Mouse (Mus musculus) left cerebral cortex, postnatal 36 days (tissue): ENCODE measurements around the gene Zfp526. TPM values are rescaled to one million over a fixed set of nuclear protein-coding genes. Genes with fewer than 3 reads are reported as not detected.

Experiments
- DNase-seq, 2 experiments: peaks; one replicate each; pipeline ENCODE4 v3.0.0; 2021 to 2022; ENCODE audit warnings: low spot score in 2 of 2, mixed read lengths in 1 of 2
- intact Hi-C: fragments of 180-260 bp; cut with DNase I; formaldehyde crosslinking; loops from one replicate; pipeline ENCODE4 v1.15.1; 2025
- total RNA-seq, 2 experiments: library from RNA; stranded (reverse); gene quantifications; 2 replicates each; pipeline ENCODE4 v1.2.3; 2021

Gene Zfp526
- total RNA-seq, 2 experiments from 2014 or later = 11.3 to 11.5 TPM

GRCm38 (mm10) chr7:25235526-25235925, 14.3 kb downstream of the Zfp526 start:
- no peak for DNase-seq
- intact Hi-C loops = loop anchor here (10.0 kb wide), 1 partner anchor 221 kb away; no protein-coding TSS in a partner anchor

DNA sequence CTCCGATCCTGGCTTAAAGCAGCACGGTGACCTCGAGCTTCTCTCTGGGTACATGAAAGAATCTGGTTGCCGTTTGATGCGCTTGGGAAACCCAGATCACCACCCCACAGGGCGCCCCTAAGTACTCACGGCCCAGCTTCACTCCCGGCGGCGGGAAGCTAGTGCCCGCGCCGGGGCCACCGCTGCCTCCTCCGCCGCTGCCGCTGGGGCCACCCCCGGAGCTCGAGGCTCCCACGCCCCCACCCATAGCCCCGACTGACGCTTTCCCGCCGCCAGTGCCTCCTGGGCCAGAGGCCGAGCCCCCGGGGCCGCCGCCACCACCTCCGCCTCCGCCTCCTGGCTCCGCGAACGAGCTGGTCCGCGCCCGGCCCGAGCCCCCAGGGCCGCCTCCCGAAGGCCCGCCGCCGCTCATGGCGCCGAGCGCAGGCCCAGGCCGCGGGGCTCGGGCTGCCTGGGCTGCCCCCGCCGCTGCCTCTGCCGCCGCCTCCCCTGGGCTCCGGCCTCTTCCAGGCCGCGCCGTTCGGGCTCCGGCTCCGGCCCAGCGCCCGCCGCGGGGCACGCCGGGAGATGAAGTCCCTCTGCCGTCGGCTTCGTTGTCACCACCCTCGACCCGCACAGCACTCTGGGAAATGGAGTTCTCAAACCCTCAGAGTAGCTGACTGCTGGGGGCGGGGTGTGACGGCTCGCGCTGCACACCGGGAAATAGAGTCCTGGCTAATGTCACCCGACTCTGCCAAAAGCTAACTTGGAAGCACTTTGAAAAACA, 16.2 kb downstream of the Zfp526 start, which contains the start of gene Gsk3a:
Gene Gsk3a, minus strand, starts transcription at position 603 of the 766 bp plus-strand sequence.
- intact Hi-C loops = loop anchor here (10.0 kb wide), 1 partner anchor 223 kb away; no protein-coding TSS in a partner anchor
- peak; percentile 99 for DNase-seq

- intact Hi-C loops = loop anchor here (10.0 kb wide), 1 partner anchor 223 kb away; no protein-coding TSS in a partner anchor
- peak; percentile 95 to 97 for DNase-seq
These were observed 16.9 kb downstream of the Zfp526 start for GRCm38 (mm10) chr7:25238015-25238706.

- DNase-seq = peak; percentile 82 to 86
- intact Hi-C loops = loop anchor here (10.0 kb wide), 1 partner anchor 224 kb away; no protein-coding TSS in a partner anchor
These were observed 17.8 kb downstream of the Zfp526 start for GRCm38 (mm10) chr7:25238829-25239623.

DNA sequence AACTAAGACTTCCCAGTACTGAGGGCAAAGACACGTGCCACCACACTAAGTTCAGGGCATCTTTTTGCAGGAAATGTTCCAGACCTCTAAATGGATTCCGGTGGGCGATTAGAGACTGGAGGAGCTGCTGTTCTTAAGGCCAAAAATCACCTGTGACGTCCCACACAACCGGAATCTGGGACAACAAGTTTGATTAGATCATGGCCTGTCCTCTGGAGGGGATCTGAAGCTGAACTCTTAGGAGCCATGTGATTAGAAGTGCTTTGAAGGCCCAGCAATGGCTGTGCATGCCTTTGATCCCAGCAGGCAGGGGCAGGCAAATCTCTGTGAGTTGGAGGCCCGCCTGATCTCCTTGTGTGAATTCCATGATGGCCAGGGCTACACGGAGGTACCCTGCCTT, 19.4 kb downstream of the Zfp526 start:
- intact Hi-C loops = loop anchor here (1.0 to 5.0 kb wide), 3 partner anchors 38 to 147 kb away; no protein-coding TSS in a partner anchor
- no peak for DNase-seq

DNA sequence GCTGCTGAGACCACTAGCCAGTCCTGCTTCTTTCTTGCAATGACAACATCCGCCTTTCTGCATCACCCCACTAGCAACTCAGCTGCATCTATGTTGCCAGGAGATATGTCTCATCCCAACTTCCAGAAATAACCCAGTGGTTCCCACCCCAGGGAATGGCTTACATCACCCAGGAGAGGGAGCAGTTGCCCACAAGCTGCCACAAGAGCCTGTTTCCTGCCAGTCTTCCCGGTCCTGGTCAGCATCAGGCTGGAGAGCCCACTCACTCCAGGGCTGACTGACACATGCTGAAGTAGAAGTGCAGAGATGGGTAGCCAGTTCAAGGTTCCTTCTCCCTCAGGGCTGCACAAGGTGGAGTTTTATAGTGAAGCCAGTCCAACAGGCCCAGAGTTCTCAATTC, 19.8 kb downstream of the Zfp526 start:
- peak; percentile 79 to 80 for DNase-seq
- intact Hi-C loops = loop anchor here (1.0 to 5.0 kb wide), 3 partner anchors 37 to 146 kb away; no protein-coding TSS in a partner anchor

- DNase-seq = no peak
- intact Hi-C loops = loop anchor here (5.0 kb wide), 1 partner anchor 144 kb away; no protein-coding TSS in a partner anchor
These were observed 22.1 kb downstream of the Zfp526 start for GRCm38 (mm10) chr7:25243361-25243760.

DNA sequence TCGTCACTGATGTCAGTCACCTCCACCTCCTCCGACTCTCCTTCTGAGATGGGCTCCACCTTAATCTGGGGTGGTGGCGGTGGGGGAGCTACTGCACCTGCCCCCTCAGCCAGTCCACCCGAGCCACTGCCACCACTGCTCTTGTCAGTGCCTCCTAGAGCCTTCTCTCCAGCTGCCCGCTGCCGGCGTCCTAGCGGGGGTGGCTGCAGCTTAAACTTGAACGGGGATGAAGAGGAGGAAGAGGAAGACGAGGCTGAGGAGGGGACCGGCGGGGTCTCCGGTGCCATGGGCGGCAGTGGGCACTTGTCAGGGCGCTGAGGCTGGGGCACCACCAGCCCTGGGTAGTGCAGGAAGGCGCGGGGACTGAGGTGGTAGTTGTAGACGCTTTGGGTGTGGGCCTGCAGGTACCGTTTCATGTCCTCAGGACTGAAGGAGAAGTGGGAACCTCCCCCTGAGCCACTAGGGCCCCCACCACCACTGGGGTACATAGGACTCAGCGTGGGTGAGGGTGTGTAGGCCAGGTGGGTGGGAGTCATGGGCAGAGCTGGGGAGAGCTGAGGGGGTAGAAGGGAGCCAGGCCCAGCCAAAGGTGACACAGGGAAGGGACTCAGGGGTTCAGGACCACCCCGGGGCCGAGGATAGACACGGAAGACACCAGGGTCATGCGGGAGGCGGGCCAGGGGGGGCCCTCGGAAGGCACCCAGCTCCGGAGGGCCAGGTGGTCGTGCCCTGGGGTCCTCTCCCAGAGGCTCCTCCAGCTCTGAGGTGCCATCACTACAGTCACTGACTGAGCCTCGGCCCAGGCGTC, 23.5 kb downstream of the Zfp526 start:
- intact Hi-C loops = loop anchor here (5.0 kb wide), 1 partner anchor 143 kb away; no protein-coding TSS in a partner anchor
- DNase-seq = no peak

GRCm38 (mm10) chr7:25246079-25246758, 25.0 kb downstream of the Zfp526 start:
- intact Hi-C loops = no loop called here
- DNase-seq = peak; percentile 64 to 66

DNA sequence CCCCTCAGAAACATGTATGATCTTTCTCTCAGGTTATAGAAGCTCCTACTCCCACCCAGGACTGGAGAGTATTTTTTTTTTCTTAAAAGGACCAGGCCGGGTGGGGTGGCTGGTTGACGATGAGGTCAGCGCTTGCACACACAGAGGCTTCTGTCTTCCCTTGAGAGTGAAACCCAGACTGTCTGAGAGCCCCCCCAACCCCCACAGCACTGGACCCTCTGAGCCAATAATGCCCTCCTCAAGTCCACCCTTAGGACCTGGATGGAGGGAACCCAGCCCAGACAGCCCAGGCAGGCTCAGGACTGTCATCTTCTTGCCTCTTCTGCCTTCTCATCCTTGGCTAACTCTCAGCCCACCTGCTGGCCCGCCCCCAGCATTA, 25.5 kb downstream of the Zfp526 start:
- intact Hi-C loops = loop anchor here (1.0 kb wide), 1 partner anchor 70 kb away; no protein-coding TSS in a partner anchor
- DNase-seq = no peak

- DNase-seq = no peak
- intact Hi-C loops = loop anchor here (1.0 kb wide), 1 partner anchor 69 kb away; no protein-coding TSS in a partner anchor
These were observed 26.3 kb downstream of the Zfp526 start for GRCm38 (mm10) chr7:25247498-25247897.

- peak; percentile 79 to 85 for DNase-seq
These were observed 26.9 kb downstream of the Zfp526 start for GRCm38 (mm10) chr7:25248018-25248647.

DNA sequence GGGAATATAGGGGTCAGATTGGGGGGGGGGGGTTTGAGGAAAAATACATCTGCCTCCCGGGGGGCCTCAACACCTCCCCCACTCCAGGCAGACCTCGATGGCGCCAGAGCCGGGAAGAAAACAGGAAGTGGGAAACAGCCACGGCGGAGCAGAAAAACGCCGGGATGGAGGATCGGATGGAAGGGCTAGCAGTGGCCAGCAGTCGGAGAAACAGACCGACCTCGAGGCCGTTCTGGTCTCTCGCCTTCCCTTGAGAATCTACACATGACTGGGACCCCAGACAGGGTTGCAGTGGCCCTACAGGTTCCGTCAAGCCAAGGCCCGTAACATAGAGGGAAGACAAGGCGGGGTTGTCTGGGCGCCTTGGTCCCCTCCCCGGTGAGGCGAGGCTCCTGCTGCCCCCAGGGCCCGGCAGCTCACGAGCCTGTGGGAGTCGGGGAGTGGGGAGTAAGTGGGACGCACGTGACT, 27.7 kb downstream of the Zfp526 start:
- intact Hi-C loops = loop anchor here (1.0 kb wide), 1 partner anchor 30 kb away; no protein-coding TSS in a partner anchor
- DNase-seq = no peak

More at GRCm38 (mm10) chr7:25248018-25248647, 26.9 kb downstream of the Zfp526 start:
- intact Hi-C loops = loop anchor here (1.0 kb wide), 1 partner anchor 31 kb away; no protein-coding TSS in a partner anchor

- peak; percentile 69 to 78 for DNase-seq
- intact Hi-C loops = loop anchor here (2.0 kb wide), 1 partner anchor 17 kb away; the partner anchor contains the start of gene Cic
These were observed 28.3 kb downstream of the Zfp526 start for GRCm38 (mm10) chr7:25249314-25250140.

DNA sequence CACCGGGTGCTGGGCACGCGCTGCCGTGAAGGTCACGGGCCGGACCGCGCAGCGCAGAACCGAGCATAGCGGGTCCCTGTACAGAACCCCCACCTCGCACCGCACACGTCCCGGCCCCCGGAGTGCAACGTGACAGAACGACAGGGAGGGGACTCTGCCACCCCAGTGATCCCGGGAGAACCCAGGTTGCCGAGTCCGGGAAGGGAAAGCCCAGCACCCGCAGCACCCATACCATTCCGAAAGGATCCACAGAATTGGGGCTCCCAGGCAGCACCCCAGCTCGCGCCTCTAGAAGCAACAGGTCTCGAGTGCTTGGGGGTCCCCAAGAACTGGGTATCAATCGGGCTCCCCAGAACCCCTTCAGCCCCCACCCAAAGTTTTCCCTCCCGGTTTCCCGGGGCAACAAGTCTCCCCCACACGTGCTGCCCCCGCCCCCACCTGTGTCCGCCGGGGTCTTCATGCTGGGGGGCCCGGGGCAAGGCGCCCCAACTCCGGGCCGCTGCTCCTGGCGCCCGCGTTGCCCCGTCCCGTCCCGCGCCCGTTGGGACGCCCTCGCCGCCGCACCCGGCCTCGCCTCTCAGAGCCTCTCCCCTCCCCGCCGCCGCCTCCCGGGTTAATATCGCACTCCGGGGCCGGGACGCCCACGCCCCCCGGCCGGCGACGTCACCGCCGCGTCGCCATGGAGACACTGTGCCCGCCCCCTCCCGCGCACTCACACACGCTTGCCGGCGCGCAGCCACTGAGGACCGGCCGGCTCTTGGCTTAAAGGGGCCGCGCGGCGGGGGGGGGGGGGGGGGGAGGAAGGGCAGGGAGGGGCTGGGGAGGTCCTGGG, 29.1 kb downstream of the Zfp526 start, which contains the start of gene Erf:
Gene Erf, minus strand, starts transcription at position 621 of the 832 bp plus-strand sequence.
- DNase-seq = peak; percentile 95 to 96
- intact Hi-C loops = loop anchor here (2.0 kb wide), 1 partner anchor 16 kb away; the partner anchor contains the start of gene Cic
